Mouse (Mus musculus) adrenal gland, postnatal 4 days (tissue): Measurements from ENCODE around the gene Tha1. TPM values are rescaled to one million over a fixed set of nuclear protein-coding genes. Genes with fewer than 3 reads are reported as not detected.

Experiments used
- DNase-seq, 2 experiments: peaks; one replicate each; pipeline ENCODE4 v3.0.0; 2021 to 2022; ENCODE audit warnings: low spot score in 2 of 2, mixed read lengths in 2 of 2
- total RNA-seq, 2 experiments: library from RNA; stranded (reverse); gene quantifications; 2 replicates each; pipeline ENCODE4 v1.2.3; 2021

Gene Tha1
- total RNA-seq, 2 experiments from 2014 or later, result 15.1 to 15.6 TPM

DNA sequence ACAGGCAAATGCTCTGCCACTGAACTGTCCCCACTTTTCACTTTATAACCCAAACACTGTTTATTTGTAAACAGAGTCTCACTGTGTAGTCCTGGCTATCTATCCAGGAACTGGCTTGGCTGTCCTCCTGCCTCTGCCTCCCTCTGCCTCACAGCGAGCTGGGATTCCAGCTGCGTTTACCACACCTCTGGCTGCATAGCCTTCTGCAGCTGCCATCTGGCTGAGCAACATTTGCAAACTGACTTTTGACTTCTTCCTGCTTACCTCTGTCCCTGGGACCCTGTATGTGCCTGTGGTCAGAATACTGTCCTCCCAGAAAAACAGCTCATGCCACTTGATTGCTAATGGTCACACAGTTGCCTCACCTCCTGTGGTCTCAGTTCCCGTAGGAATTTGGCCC lies 45.9 kb downstream of the Tha1 start:
- DNase-seq, result no peak

DNA sequence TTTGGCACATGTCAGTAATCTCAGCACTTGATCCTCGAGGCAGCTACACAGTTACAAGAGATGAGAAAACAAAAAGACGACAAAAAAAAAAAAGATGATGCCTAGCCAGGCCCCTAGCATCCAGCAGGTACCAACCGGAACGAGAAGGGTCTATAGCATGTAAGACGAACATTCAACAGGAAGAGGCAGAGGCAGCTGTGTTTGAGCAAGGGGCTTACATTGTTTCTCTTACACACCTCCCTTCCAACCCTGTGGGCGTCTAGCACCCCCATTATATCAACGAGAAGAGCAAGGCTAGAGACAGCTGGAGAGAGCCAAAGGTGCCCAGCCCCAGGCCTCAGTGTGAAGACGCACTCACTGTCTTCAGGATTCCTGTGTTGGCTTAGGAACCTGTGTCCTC lies 46.4 kb downstream of the Tha1 start:
- no peak for DNase-seq

DNA sequence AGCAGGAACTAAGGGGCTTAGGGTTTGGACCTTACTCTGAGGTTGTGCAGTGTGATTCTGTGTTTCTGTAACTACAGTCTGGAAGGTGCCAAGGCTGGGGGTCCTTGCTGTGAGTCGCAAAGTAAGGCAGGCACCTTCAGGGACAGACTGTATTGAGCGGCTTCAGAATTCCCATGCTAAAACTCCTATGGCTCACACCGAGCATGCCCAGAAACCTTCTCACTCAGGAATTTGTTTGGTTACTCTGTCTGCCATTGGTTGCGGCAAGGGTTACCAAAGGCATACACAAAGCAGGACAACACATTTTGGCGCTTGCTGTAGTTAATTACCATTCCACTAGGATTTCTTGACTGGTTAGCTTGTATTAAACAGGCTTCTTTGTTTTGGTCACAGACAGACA lies 47.1 kb downstream of the Tha1 start:
- DNase-seq, result no peak

DNA sequence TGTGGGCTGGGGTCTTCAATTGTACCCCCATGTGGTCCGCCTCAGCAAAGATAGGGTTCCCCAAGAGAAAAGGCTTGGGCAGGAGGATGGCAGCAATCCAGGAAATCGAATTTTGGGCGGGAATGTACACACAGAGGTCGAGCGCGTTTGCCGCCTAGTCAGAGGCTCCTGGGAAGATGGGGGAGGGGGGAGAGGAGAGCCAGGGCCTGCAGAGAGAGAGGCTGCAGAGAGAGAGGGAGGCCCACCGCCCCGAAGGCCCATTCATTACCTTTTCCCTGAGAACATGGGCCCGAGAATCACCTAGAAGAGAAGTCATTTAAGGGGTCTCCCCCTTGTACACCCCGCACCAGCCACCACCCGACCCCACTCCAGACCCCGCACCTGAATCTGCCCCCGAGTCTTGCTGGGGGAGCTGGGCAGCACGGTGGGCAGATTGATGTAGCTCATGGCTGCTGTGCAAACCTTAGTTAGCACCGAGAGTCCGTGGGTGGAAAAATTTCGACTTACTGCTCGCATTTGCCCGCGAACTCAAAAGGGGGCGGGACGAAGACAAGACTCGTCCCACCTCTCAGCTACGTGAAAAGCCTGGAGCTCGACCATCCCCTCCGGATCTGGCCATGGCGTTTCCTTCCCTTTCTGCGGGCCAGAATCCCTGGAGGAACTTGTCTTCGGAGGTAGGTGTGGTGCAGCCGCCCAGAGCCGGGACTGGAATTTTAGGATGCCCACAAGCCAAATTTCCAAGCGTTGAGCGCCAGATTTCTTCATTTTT lies 47.8 kb downstream of the Tha1 start, which contains the start of the genes Afmid and Tk1:
Gene Afmid (plus strand): TSS at position 592 of the 769 bp plus-strand sequence.
Gene Tk1 (minus strand): TSS at position 760 of the 769 bp plus-strand sequence.
- DNase-seq, result peak in 1 of 2 experiments; percentile 61

DNA sequence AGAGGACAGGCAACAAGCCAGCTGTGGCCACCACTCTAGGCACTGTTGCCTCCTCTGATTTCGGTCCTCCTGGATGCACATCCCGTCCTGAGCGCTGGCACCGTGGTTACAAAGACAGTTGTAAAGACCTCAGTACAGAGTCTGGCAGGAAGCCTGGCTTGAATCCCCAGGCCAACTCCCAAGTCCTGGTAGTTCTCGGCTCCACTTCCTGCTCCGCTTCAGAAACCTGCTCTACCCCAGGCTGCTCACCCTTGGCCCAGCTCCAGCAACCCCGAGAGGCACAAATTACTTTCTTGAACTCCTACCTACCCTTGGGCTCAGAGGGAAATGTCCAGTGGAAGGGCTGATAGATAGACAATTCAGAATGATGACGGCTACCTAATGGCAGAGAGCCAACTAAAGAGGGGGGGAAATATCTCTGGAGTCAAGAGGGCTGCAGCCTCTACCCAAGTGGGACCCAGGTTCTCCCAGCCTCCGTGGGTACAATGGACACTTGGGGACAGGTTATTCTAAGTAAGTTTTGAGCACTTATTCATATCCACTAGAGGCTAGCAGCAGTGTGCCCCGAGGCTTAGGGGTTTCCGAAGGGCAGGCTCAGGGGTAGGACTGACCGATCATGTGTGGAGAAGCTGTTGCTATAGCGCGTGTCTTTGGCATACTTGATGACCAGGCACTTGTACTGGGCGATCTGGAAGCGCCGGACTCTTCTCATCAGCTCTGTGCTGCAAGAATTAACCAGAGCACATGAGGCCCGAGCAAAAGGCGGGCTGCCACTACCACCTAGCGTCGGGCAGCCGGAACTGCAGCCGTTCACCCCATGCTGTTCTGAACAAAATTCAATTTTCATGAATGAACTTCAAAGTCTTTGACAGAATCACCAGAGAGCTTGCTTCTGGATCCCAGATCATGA lies 49.0 kb downstream of the Tha1 start:
- DNase-seq, result peak; percentile 60 to 67

DNA sequence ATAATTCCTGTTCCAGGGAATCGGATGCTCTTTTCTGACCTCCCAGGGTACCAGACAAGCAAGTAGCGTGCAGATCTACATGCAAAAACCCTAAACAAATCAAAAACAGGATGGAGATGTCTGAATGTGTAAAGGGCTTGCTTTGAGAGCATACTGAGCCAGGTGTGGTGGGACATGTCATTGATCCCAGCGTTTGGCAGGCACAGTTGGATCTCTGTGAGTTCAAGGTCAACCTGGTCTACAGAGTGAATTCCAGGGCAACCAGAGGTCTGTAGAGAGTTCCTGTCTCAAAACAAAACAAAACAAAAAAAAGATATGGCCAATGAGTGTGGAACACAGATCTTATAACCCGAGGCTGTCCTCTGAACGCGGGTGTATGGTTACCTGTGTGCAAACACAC lies 49.9 kb downstream of the Tha1 start:
- DNase-seq, result no peak

DNA sequence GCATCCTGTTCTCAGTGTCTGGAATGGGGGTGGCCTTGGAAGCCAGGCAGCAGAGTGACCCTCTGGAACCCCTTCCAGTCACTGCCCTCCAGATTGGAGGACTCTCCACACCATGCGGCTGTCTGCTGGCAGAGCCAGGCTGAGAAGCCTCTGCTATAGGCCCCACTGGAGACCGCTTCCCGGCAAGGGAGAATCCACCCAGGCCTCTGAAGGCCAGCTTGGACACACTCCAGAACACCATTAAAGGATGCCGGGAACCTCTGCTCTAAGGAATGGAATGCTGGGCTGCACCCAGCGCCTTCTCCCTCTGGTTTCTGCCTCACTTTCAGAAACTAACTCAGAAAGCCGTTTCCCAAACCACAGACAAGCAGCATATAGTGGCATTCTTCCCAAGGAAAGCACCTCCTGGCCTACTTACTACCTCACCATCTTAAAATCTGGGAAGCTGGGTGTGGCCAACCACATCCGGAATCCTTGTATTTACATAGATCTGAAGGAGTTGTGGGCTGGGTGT lies 50.5 kb downstream of the Tha1 start:
- no peak for DNase-seq

DNA sequence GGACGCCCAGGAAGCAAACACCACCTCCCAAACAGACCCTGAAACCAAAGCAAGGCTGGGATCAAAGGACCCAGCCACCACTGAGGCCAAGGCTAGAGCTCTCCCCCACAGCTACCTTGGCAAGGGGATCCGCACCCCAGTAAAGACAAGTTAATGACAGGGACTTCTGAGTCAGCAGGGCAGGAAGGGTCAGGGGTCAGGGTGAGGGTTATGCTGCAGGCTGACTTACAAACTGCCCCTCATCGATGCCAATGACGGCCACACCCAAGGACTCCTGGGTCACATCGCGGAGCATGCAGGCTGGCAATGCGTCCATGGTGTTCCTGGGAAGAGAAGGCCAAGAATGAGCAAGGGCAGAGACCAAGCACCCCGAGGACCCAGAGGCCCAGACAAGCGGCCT lies 51.4 kb downstream of the Tha1 start:
- no peak for DNase-seq

DNA sequence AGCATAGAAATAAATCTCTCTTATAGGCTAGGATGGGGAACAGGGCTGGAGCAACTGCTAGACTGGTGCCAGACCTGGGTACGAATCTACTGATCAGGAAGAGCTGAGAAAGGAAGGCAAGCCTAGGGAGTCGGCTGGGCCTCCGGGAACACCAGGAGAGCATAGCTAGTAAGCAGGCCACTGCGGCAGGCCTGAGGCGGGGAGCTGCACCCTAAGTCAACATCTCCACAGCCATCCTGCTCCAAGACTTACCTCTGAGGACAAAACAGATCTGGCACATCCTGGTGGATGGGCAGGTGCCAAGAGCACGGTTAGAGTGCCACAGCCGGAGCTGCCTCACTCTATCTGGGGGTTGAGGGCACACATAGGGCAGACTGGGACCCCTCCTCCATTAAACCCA lies 53.1 kb downstream of the Tha1 start:
- no peak for DNase-seq

DNA sequence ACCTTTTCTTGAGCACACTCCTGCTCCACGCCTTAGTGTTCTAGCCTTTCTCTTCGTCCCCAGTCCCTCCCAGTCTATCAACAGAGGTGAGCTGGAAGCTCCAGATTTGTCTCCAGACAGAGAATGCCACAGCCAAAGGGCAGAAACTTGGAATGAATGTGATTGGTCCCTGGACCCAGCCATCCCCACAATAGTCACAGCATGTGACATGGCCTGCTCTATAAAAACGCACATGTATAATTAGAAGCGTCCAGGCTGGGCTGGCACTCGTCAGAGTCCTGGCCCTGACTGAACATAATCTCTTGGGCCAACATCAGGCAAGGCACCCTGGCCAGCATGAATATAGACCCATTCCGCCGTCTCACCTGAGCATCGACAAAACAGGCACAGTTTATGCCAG lies 54.2 kb downstream of the Tha1 start:
- DNase-seq, result no peak

Other genes starting within 250 kb of the Tha1 start
- gene Tnrc6c, start 219.2 kb downstream of the Tha1 start, total RNA-seq, result 10 to 100 TPM; 28.4 to 29.9 TPM
- gene Tmc8, start 91.4 kb downstream of the Tha1 start, total RNA-seq, result 1 to 10 TPM; 7.1 to 7.6 TPM
- gene Tmc6, start 91.3 kb downstream of the Tha1 start, total RNA-seq, result 10 to 100 TPM; 49.7 to 55.0 TPM
- 1 to 10 TPM in 1 of 2 experiments, under 1 TPM in 1; 0.87 to 1.7 TPM for gene 6030468B19Rik, start 75.8 kb downstream of the Tha1 start, total RNA-seq
- gene Gm20708, start 63.8 kb downstream of the Tha1 start, total RNA-seq, result 1 to 10 TPM; 2.1 to 3.0 TPM
- 10 to 100 TPM; 81.3 to 86.8 TPM for gene Syngr2, start 63.8 kb downstream of the Tha1 start, total RNA-seq
- gene Afmid, start 47.6 kb downstream of the Tha1 start, total RNA-seq, result 10 to 100 TPM; 18.1 to 21.7 TPM
- gene Tk1, start 47.4 kb downstream of the Tha1 start, total RNA-seq, result 10 to 100 TPM; 78.3 to 82.1 TPM
- 10 to 100 TPM; 43.4 to 43.8 TPM for gene Birc5, start 24.2 kb downstream of the Tha1 start, total RNA-seq
- gene Tmem235, start 12.7 kb downstream of the Tha1 start, total RNA-seq, result not detected
- gene Socs3, start 96.6 kb upstream of the Tha1 start, total RNA-seq, result 10 to 100 TPM; 11.8 to 12.7 TPM
- gene Pgs1, start 112.8 kb upstream of the Tha1 start, total RNA-seq, result 10 to 100 TPM; 39.1 to 40.4 TPM